Mouse (Mus musculus): ENCODE data around the gene Gm20458. TPM values are rescaled to one million over a fixed set of nuclear protein-coding genes. Genes with fewer than 3 reads are reported as not detected.

The Gm20458 gene
- polyA plus RNA-seq, 1 experiment from 2014 or later = 3.2 TPM

- H3K4me1 ChIP-seq (replicated peaks; ENCODE audit: control insufficient read depth, insufficient read depth, low read length) = 0 out of 2 replicates have a peak, but pooled peaks cover 7% of the 10 kb centered on the region
- DNase-seq (ENCODE audit: low spot score) = no peak
These were observed 30.1 kb upstream of the Gm20458 start for GRCm38 (mm10) chr2:164430697-164431096.

GRCm38 (mm10) chr2:164431676-164432465, 28.9 kb upstream of the Gm20458 start:
- no peak overlapping the region for H3K4me2 ChIP-seq (ENCODE audit: low read depth, low read length, severe bottlenecking)
- no peaks in the 10 kb centered on the region for H3K27me3 ChIP-seq (ENCODE audit: control insufficient read depth, insufficient read depth, low read length)
- no peak overlapping the region for H3K9ac ChIP-seq (ENCODE audit: low read length)
- no peak for DNase-seq (ENCODE audit: low spot score)
- H3K27ac ChIP-seq (ENCODE audit: low read depth, low read length) = no peak overlapping the region
- 72% methylated on average over 9 of the region's 9 CpGs for WGBS
- H3K36me3 ChIP-seq (ENCODE audit: control insufficient read depth, insufficient read depth, low read length) = no peaks in the 10 kb centered on the region
- H3K9me3 ChIP-seq (ENCODE audit: control insufficient read depth, low read length) = no peaks in the 10 kb centered on the region
- H3K4me1 ChIP-seq (replicated peaks; ENCODE audit: control insufficient read depth, insufficient read depth, low read length) = 0 out of 2 replicates have a peak, but pooled peaks cover 9% of the 10 kb centered on the region
- H3K4me3 ChIP-seq (ENCODE audit: low read depth, low read length) = no peak overlapping the region
- ATAC-seq (replicated peaks; ENCODE audit: low FRiP score) = no peak

More at GRCm38 (mm10) chr2:164430697-164431096, 30.1 kb upstream of the Gm20458 start:
- Histone ChIP-seq H3K27ac (ENCODE audit: low read depth, low read length) (no peak overlapping the region), H3K27me3 (ENCODE audit: control insufficient read depth, insufficient read depth, low read length) (no peaks in the 10 kb centered on the region), H3K4me2 (ENCODE audit: low read depth, low read length, severe bottlenecking) (no peak overlapping the region), H3K4me3 (ENCODE audit: low read depth, low read length) (no peak overlapping the region), H3K9me3 (ENCODE audit: control insufficient read depth, low read length) (no peaks in the 10 kb centered on the region), H3K36me3 (ENCODE audit: control insufficient read depth, insufficient read depth, low read length) (no peaks in the 10 kb centered on the region), H3K9ac (ENCODE audit: low read length) (no peak overlapping the region)
- 20% methylated on average over 7 of the region's 7 CpGs for WGBS
- no peak for ATAC-seq (replicated peaks; ENCODE audit: low FRiP score)

GRCm38 (mm10) chr2:164432541-164433191, 28.1 kb upstream of the Gm20458 start:
- Histone ChIP-seq H3K9me3 (ENCODE audit: control insufficient read depth, low read length) (no peaks in the 10 kb centered on the region), H3K4me2 (ENCODE audit: low read depth, low read length, severe bottlenecking) (no peak overlapping the region), H3K4me3 (ENCODE audit: low read depth, low read length) (no peak overlapping the region), H3K4me1 (replicated peaks; ENCODE audit: control insufficient read depth, insufficient read depth, low read length) (0 out of 2 replicates have a peak, but pooled peaks cover 9% of the 10 kb centered on the region), H3K9ac (ENCODE audit: low read length) (no peak overlapping the region), H3K36me3 (ENCODE audit: control insufficient read depth, insufficient read depth, low read length) (no peaks in the 10 kb centered on the region), H3K27me3 (ENCODE audit: control insufficient read depth, insufficient read depth, low read length) (no peaks in the 10 kb centered on the region), H3K27ac (ENCODE audit: low read depth, low read length) (no peak overlapping the region)
- ATAC-seq (replicated peaks; ENCODE audit: low FRiP score) = no peak
- 43% methylated on average over 22 of the region's 22 CpGs for WGBS
- no peak for DNase-seq (ENCODE audit: low spot score)

- Histone ChIP-seq H3K36me3 (ENCODE audit: control insufficient read depth, insufficient read depth, low read length) (no peaks in the 10 kb centered on the region), H3K4me1 (replicated peaks; ENCODE audit: control insufficient read depth, insufficient read depth, low read length) (0 out of 2 replicates have a peak, but pooled peaks cover 9% of the 10 kb centered on the region), H3K27me3 (ENCODE audit: control insufficient read depth, insufficient read depth, low read length) (no peaks in the 10 kb centered on the region), H3K27ac (ENCODE audit: low read depth, low read length) (no peak overlapping the region), H3K9me3 (ENCODE audit: control insufficient read depth, low read length) (no peaks in the 10 kb centered on the region), H3K4me2 (ENCODE audit: low read depth, low read length, severe bottlenecking) (no peak overlapping the region), H3K4me3 (ENCODE audit: low read depth, low read length) (no peak overlapping the region), H3K9ac (ENCODE audit: low read length) (no peak overlapping the region)
- DNase-seq (ENCODE audit: low spot score) (no peak), ATAC-seq (replicated peaks; ENCODE audit: low FRiP score) (no peak)
- WGBS = 82% methylated on average over 9 of the region's 9 CpGs
These were observed 27.4 kb upstream of the Gm20458 start for GRCm38 (mm10) chr2:164433278-164433895.

- Histone ChIP-seq H3K9me3 (ENCODE audit: control insufficient read depth, low read length) (no peaks in the 10 kb centered on the region), H3K4me3 (ENCODE audit: low read depth, low read length) (no peak overlapping the region), H3K36me3 (ENCODE audit: control insufficient read depth, insufficient read depth, low read length) (no peaks in the 10 kb centered on the region), H3K9ac (ENCODE audit: low read length) (no peak overlapping the region), H3K4me1 (replicated peaks; ENCODE audit: control insufficient read depth, insufficient read depth, low read length) (0 out of 2 replicates have a peak, but pooled peaks cover 5% of the 10 kb centered on the region), H3K27ac (ENCODE audit: low read depth, low read length) (no peak overlapping the region), H3K27me3 (ENCODE audit: control insufficient read depth, insufficient read depth, low read length) (no peaks in the 10 kb centered on the region), H3K4me2 (ENCODE audit: low read depth, low read length, severe bottlenecking) (no peak overlapping the region)
- WGBS = 83% methylated on average over 3 of the region's 3 CpGs
- ATAC-seq (replicated peaks; ENCODE audit: low FRiP score) = no peak
- DNase-seq (ENCODE audit: low spot score) = no peak
These were observed 26.1 kb upstream of the Gm20458 start for GRCm38 (mm10) chr2:164434681-164435080.

GRCm38 (mm10) chr2:164435216-164436090, 25.3 kb upstream of the Gm20458 start:
- Histone ChIP-seq H3K36me3 (ENCODE audit: control insufficient read depth, insufficient read depth, low read length) (no peaks in the 10 kb centered on the region), H3K27ac (ENCODE audit: low read depth, low read length) (no peak overlapping the region), H3K9ac (ENCODE audit: low read length) (no peak overlapping the region), H3K27me3 (ENCODE audit: control insufficient read depth, insufficient read depth, low read length) (no peaks in the 10 kb centered on the region), H3K4me3 (ENCODE audit: low read depth, low read length) (no peak overlapping the region), H3K4me1 (replicated peaks; ENCODE audit: control insufficient read depth, insufficient read depth, low read length) (0 out of 2 replicates have a peak, but pooled peaks cover 5% of the 10 kb centered on the region), H3K4me2 (ENCODE audit: low read depth, low read length, severe bottlenecking) (no peak overlapping the region), H3K9me3 (ENCODE audit: control insufficient read depth, low read length) (no peaks in the 10 kb centered on the region)
- no peak for DNase-seq (ENCODE audit: low spot score)
- WGBS = 56% methylated on average over 5 of the region's 5 CpGs
- no peak for ATAC-seq (replicated peaks; ENCODE audit: low FRiP score)

GRCm38 (mm10) chr2:164436215-164436913, 24.4 kb upstream of the Gm20458 start:
- Histone ChIP-seq H3K36me3 (ENCODE audit: control insufficient read depth, insufficient read depth, low read length) (no peaks in the 10 kb centered on the region), H3K9ac (ENCODE audit: low read length) (no peak overlapping the region), H3K27ac (ENCODE audit: low read depth, low read length) (no peak overlapping the region), H3K4me1 (replicated peaks; ENCODE audit: control insufficient read depth, insufficient read depth, low read length) (peaks cover 3% of the 10 kb centered on the region; the same call in 1 of the 2 replicates), H3K27me3 (ENCODE audit: control insufficient read depth, insufficient read depth, low read length) (peaks cover 2% of the 10 kb centered on the region; the same call in 1 of the 2 replicates), H3K4me2 (ENCODE audit: low read depth, low read length, severe bottlenecking) (no peak overlapping the region), H3K4me3 (ENCODE audit: low read depth, low read length) (no peak overlapping the region), H3K9me3 (ENCODE audit: control insufficient read depth, low read length) (no peaks in the 10 kb centered on the region)
- 17% methylated on average over 8 of the region's 8 CpGs for WGBS
- ATAC-seq (replicated peaks; ENCODE audit: low FRiP score) = no peak
- DNase-seq (ENCODE audit: low spot score) = no peak

All from forebrain, embryonic 11.5 days (tissue).